Mouse (Mus musculus): ENCODE measurements around the gene Zfp362.

GRCm38 (mm10) chr4:128844566-128844965, 38.7 kb upstream of the Zfp362 start:
- TF ChIP-seq CTCF (IDR thresholded peaks at IDR 0.05; ENCODE audit: low read depth, low read length) (no peak), POLR2A (IDR thresholded peaks at IDR 0.05; ENCODE audit: borderline replicate concordance, low read depth, low read length) (no peak)

Data from bone marrow macrophage, adult 2 months (primary cell).